Mouse (Mus musculus) stomach, embryonic 14.5 days (tissue): ENCODE measurements around the gene Tnk1. TPM values are rescaled to one million over a fixed set of nuclear protein-coding genes. Genes with fewer than 3 reads are reported as not detected.

ENCODE experiments used
- ATAC-seq: fragments of 200-750 bp; cut with Nextera tagmentation; 2 replicates; pipeline ENCODE4 v1.8.0; 2017; ENCODE audit warnings: low read depth, moderate TSS enrichment; ENCODE audit not compliant: insufficient number of reproducible peaks, insufficient read depth, low FRiP score
- H3K27ac ChIP-seq: fragments of 300-500 bp; sonication (generic); 2 replicates; pipeline ENCODE4 v1.5.1; 2014; ENCODE audit warnings: mild to moderate bottlenecking, low read length, moderate library complexity, mixed read lengths
- H3K27me3 ChIP-seq: fragments of 300-500 bp; sonication (generic); 2 replicates; pipeline ENCODE4 v1.6.1; 2014; ENCODE audit warnings: low read length, control low read depth, mixed read lengths; ENCODE audit not compliant: control insufficient read depth, insufficient read depth
- H3K36me3 ChIP-seq: fragments of 300-500 bp; sonication (generic); 2 replicates; pipeline ENCODE4 v1.6.1; 2014; ENCODE audit warnings: mild to moderate bottlenecking, control low read depth, low read length, moderate library complexity, mixed read lengths; ENCODE audit not compliant: control insufficient read depth, insufficient read depth
- H3K4me1 ChIP-seq: fragments of 300-500 bp; sonication (generic); 2 replicates; pipeline ENCODE4 v1.6.1; 2014; ENCODE audit warnings: low read length, control low read depth, mixed read lengths; ENCODE audit not compliant: control insufficient read depth, insufficient read depth
- H3K4me2 ChIP-seq: fragments of 300-500 bp; sonication (generic); replicated peaks from 2 replicates; pipeline ENCODE4 v1.6.1; 2014; ENCODE audit warnings: low read depth, low read length, control low read depth
- H3K4me3 ChIP-seq: fragments of 300-500 bp; sonication (generic); 2 replicates; pipeline ENCODE4 v1.5.1; 2014; ENCODE audit warnings: low read depth, low read length, control low read depth
- H3K9ac ChIP-seq: fragments of 300-500 bp; sonication (generic); replicated peaks from 2 replicates; pipeline ENCODE4 v1.6.1; 2014; ENCODE audit warnings: low read depth, mild to moderate bottlenecking, control low read depth, low read length, moderate library complexity, mixed read lengths
- H3K9me3 ChIP-seq: fragments of 300-500 bp; sonication (generic); 2 replicates; pipeline ENCODE4 v1.6.1; 2016; ENCODE audit warnings: low read depth, low read length, control low read depth; ENCODE audit not compliant: control insufficient read depth
- WGBS: fragments of 180-500 bp; shearing (Covaris S2); extraction: QIAGEN DNeasy Blood & Tissue Kit; methylation state at CpG from one replicate; pipeline ENCODE4 v1.1.7; 2014; 5-methylcytosine and 5-hydroxymethylcytosine counted together
- polyA plus RNA-seq: library from polyadenylated mRNA; unstranded; fragments of >200 nt; fragmentation: Nextera tagmentation; extraction: Ambion mirVana; gene quantifications from 2 replicates; pipeline ENCODE4 v1.2.1, GENCODE M21; 2014

The Tnk1 gene
- polyA plus RNA-seq, 1 experiment from 2014 or later: 11.1 TPM

- 77% methylated on average over 5 of the region's 5 CpGs for WGBS
- Histone ChIP-seq H3K4me2 (no peak overlapping the region), H3K9ac (no peak overlapping the region), H3K27ac (no peak overlapping the region), H3K27me3 (no peaks in the 10 kb centered on the region), H3K9me3 (no peaks in the 10 kb centered on the region), H3K4me1 (no peaks in the 10 kb centered on the region; the same call in 1 of the 2 replicates), H3K4me3 (no peak overlapping the region), H3K36me3 (no peaks in the 10 kb centered on the region)
- ATAC-seq: no peak
These were observed 36.1 kb upstream of the Tnk1 start for GRCm38 (mm10) chr11:69894671-69895070.

GRCm38 (mm10) chr11:69891482-69891881 lies 33.0 kb upstream of the Tnk1 start:
- no peak; the same call in 1 of the 2 replicates for ATAC-seq
- Histone ChIP-seq H3K9me3 (no peaks in the 10 kb centered on the region), H3K4me2 (no peak overlapping the region), H3K27ac (no peak overlapping the region), H3K9ac (no peak overlapping the region), H3K4me1 (no peaks in the 10 kb centered on the region), H3K4me3 (no peak overlapping the region), H3K27me3 (no peaks in the 10 kb centered on the region), H3K36me3 (no peaks in the 10 kb centered on the region)
- WGBS: 72% methylated on average over 4 of the region's 4 CpGs

- no peak overlapping the region for H3K9ac ChIP-seq
- H3K36me3 ChIP-seq: no peaks in the 10 kb centered on the region
- no peaks in the 10 kb centered on the region for H3K4me1 ChIP-seq
- WGBS: 60% methylated on average over 8 of the region's 8 CpGs
- no peak overlapping the region for H3K4me3 ChIP-seq
- H3K27me3 ChIP-seq: no peaks in the 10 kb centered on the region
- H3K9me3 ChIP-seq: no peaks in the 10 kb centered on the region
- no peak overlapping the region for H3K4me2 ChIP-seq
- no peak overlapping the region for H3K27ac ChIP-seq
- ATAC-seq: no peak
These were observed 28.5 kb upstream of the Tnk1 start for GRCm38 (mm10) chr11:69886907-69887635.

- Histone ChIP-seq H3K4me2 (no peak overlapping the region), H3K4me3 (no peak overlapping the region), H3K27me3 (no peaks in the 10 kb centered on the region), H3K9ac (no peak overlapping the region), H3K27ac (no peak overlapping the region), H3K36me3 (no peaks in the 10 kb centered on the region), H3K9me3 (no peaks in the 10 kb centered on the region), H3K4me1 (peaks cover 8% of the 10 kb centered on the region)
- 80% methylated on average over 8 of the region's 8 CpGs for WGBS
- ATAC-seq: no peak
These were observed 26.1 kb upstream of the Tnk1 start for GRCm38 (mm10) chr11:69884663-69885062.

GRCm38 (mm10) chr11:69884240-69884639 lies 25.7 kb upstream of the Tnk1 start:
- H3K9ac ChIP-seq: no peak overlapping the region

GRCm38 (mm10) chr11:69883527-69884151 lies 25.1 kb upstream of the Tnk1 start:
- Histone ChIP-seq H3K4me3 (no peak overlapping the region), H3K27me3 (no peaks in the 10 kb centered on the region), H3K9ac (no peak overlapping the region), H3K4me2 (no peak overlapping the region), H3K9me3 (no peaks in the 10 kb centered on the region), H3K27ac (no peak overlapping the region), H3K4me1 (peaks cover 16% of the 10 kb centered on the region), H3K36me3 (no peaks in the 10 kb centered on the region)
- 79% methylated on average over 8 of the region's 8 CpGs for WGBS
- no peak for ATAC-seq

More at GRCm38 (mm10) chr11:69884240-69884639, 25.7 kb upstream of the Tnk1 start:
- H3K27ac ChIP-seq: no peak overlapping the region
- no peak overlapping the region for H3K4me2 ChIP-seq
- peaks cover 12% of the 10 kb centered on the region for H3K4me1 ChIP-seq
- H3K27me3 ChIP-seq: no peaks in the 10 kb centered on the region
- WGBS: 74% methylated on average over 9 of the region's 9 CpGs
- H3K4me3 ChIP-seq: no peak overlapping the region
- no peak for ATAC-seq
- no peaks in the 10 kb centered on the region for H3K36me3 ChIP-seq
- H3K9me3 ChIP-seq: no peaks in the 10 kb centered on the region

GRCm38 (mm10) chr11:69883066-69883465 lies 24.5 kb upstream of the Tnk1 start:
- Histone ChIP-seq H3K9ac (no peak overlapping the region), H3K27ac (no peak overlapping the region)
- WGBS: 58% methylated on average over 4 of the region's 4 CpGs

GRCm38 (mm10) chr11:69881787-69882670 lies 23.5 kb upstream of the Tnk1 start:
- ATAC-seq: no peak
- WGBS: 56% methylated on average over 21 of the region's 21 CpGs
- Histone ChIP-seq H3K4me1 (peaks cover 16% of the 10 kb centered on the region), H3K36me3 (no peaks in the 10 kb centered on the region), H3K4me2 (peak overlapping the region; percentile 71), H3K4me3 (peak overlapping the region; percentile 37), H3K27ac (peak overlapping the region; percentile 89), H3K9ac (peak overlapping the region; percentile 49; the same call in 1 of the 2 replicates), H3K27me3 (no peaks in the 10 kb centered on the region), H3K9me3 (no peaks in the 10 kb centered on the region)

More at GRCm38 (mm10) chr11:69883066-69883465, 24.5 kb upstream of the Tnk1 start:
- peaks cover 16% of the 10 kb centered on the region for H3K4me1 ChIP-seq
- H3K9me3 ChIP-seq: no peaks in the 10 kb centered on the region
- no peak overlapping the region for H3K4me3 ChIP-seq
- no peaks in the 10 kb centered on the region for H3K27me3 ChIP-seq
- ATAC-seq: no peak
- H3K36me3 ChIP-seq: no peaks in the 10 kb centered on the region
- H3K4me2 ChIP-seq: no peak overlapping the region
